Mouse (Mus musculus) left cerebral cortex, postnatal 10 days (tissue): ENCODE measurements around the gene Pdzrn4. TPM values are rescaled to one million over a fixed set of nuclear protein-coding genes. Genes with fewer than 3 reads are reported as not detected.

Source experiments
- DNase-seq, 2 experiments: peaks; one replicate each; pipeline ENCODE4 v3.0.0; 2021 to 2022; ENCODE audit warnings: low spot score in 2 of 2, mixed read lengths in 1 of 2; ENCODE audit errors: extremely low spot score in 1 of 2
- intact Hi-C: fragments of 180-260 bp; cut with DNase I; formaldehyde crosslinking; loops from one replicate; pipeline ENCODE4 v1.15.1; 2025
- total RNA-seq, 2 experiments: library from RNA; stranded (reverse); gene quantifications; 2 replicates each; pipeline ENCODE4 v1.2.3; 2021

The Pdzrn4 gene
- total RNA-seq, 2 experiments from 2014 or later = 16.4 to 18.5 TPM

DNA sequence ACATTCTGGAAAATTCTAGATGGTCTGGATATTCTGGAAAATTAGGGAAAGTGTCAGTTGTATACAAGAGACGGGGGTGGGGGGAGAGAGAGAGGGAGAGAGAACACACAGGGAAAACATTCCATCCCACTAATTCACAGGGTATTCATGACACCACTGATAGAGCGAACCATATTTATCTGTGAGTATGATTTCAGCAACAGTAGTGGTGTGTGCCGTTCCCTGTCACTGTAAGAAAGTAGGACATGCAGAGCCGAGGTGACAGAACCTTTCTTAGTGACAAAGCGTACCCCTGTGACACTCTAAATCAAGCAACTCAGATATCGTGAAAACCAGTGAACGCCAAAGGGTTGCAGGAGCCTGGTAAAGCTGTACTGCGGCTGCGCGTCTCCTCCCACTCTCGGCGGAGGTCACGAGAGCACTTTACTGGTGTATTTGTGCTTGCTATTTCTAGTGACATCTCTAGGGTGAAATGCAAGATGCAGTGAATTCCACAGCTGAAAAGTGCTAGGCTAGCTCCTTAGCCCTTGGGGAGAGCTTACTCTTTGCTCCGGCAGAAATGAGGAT is 237.4 kb downstream of the Pdzrn4 start:
- intact Hi-C loops = no loop called here
- DNase-seq = no peak

DNA sequence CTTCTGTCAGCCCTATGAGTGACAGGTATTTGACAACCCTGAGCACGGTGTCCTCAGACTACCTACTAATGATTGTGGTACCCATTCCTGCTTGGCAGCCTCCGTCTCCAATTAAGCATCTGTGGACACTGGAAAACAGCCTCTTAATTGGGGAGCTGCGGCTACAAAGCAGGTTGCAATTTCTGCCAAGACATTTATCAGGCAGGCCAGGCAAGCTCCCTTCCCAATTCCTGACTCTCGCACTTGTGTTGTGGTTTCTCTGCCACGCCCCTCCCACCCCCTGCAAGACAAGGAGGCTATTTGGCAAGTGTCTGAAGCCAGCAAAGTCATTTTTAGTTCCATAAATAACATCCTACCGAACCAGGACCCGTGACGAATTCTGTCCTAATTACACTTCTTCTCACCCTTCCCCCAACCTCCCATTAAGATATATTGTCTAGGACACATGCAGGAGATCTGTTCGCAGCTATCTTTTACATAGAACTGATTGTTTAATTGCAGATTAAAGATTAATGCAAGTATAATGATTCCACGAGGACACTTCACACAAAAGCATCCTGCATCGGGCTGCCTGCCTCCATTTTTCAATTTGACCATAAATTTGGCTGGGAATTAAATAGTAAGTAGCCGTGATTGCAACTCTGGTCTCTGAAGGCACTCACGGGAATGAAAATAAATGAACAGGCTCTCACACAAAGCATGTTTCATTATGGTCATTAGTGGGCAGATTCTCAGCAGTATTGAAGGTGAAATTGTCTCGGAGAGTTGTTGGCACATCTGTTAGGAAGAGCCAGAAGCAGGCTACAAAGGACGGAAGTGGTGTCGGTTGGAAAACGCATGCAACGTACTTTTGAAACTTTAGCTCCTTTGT is 243.8 kb downstream of the Pdzrn4 start:
- intact Hi-C loops = no loop called here
- peak; percentile 19 to 23 for DNase-seq

DNA sequence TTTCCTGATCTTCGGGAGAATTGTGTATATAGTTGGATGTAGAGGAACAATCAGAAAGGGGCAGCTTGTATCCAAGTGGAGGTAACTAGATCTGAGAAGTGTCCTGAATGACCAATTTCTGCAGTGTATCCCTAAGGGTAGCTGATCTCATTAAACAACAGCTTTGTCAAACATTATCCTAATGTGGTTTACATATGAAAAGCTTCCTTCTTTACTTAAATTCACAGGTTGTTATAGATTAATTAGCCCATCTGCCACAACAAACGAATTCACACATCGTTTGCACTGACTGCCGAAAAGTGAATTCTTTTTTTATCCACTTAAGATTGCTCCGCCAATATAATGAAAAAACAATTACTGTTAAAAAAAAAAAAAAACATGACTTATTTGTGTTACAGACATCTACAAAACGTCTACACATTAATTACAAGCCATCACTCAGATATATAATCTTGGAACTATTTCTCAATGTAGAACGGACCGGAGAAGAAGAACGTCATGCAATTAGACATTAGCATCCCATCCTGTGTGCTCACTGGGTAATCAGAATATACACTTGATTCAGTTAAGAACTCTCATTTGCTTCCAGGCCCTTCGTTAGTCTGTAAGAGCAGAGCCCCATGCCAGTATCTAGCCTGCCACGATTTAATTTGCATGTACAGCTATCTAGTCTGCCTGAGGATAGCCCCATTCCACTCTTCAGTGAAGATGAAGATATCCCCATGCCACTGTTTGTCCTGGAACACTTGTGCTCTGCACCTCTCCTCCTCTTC is 274.8 kb downstream of the Pdzrn4 start:
- no peak for DNase-seq
- intact Hi-C loops = no loop called here

DNA sequence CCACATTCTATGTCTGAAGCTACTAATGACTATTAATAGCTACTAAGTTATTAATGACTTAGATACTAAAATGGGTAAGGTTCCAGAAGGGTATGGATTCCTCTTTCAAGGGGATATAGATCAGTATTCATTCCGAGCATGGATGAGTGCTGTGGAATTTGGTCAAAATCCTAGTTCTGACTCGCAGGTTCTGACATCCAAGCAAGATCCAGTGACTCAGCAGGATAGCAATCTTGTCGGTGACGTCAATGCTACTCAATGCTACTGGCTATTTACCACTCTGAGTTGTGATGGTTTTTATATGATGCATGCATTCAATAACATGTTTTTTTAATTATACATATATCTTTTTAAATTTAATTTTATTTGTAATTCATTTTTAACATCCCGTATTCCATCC is 279.4 kb downstream of the Pdzrn4 start:
- intact Hi-C loops = no loop called here
- DNase-seq = no peak

DNA sequence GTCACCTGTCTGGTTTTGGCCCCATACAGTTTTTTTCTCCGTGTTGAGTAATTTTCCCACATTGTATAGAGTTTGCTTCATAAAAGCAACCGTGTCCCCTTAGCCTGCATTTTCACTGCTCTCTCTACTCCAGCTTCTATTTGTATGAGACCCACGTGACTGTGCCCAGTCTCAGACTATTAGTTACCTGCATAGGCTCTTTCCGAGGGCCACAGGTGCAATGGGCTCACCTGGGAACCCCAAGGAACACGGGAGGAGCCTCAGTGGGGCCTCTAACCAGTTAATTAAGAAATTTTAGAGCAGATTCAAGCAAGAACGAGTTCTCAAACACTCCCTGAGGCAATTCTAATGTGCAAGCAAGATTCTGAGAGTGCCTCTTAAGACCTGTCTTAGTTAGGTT is 281.7 kb downstream of the Pdzrn4 start:
- intact Hi-C loops = no loop called here
- DNase-seq = no peak

DNA sequence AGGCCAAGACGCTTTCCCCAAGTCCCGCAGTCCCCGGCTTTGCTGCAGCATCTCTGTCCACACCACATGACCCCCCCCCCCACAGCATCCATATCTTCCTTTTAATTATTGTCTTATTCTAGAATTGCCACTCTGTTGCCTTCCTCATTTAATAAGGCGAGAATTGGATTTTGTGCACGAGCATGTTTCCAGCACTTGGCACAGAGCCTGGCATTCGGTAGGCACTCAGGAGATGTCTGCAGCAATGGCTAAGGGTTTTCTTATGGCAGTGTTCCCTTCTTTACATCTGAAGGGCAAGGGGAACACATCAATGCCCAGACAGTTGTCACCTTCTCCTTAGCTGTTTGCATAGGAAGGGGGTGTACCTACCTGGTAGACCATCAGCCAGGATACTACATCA is 282.9 kb downstream of the Pdzrn4 start:
- intact Hi-C loops = no loop called here
- peak in 1 of 2 experiments; percentile 30 for DNase-seq

DNA sequence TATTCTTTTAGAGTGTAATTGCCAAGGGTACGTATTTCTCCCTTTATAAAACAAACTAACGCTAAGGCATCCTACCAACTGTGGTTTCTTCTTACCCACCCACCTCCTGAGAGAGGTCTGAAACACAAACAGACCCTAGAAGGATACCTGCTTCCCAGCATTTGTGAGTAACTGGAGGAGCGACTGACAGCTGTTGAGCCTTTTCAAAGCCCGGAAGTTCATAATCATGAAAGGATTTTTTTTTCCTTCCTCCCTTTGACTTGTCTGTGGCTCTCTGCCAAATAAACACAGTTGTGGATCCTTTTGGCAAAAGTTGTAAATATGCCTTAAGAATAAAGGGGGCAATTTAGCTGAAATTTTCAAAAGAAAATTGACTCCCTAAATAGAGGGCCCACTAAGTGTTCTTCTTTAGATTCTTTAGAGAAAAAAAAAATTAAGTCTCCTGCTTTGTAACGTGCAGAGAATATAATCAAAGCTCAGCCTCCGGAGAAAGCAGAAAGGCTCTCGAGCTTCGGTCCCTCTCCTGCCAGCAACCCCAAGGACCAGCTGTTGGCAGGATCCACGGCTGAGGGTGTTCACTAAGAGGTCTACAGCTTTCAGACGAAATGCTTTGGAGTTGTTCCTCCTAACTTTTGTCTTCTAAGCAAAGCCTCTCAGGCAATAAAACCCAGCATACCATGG is 299.7 kb downstream of the Pdzrn4 start:
- intact Hi-C loops = no loop called here
- no peak for DNase-seq

DNA sequence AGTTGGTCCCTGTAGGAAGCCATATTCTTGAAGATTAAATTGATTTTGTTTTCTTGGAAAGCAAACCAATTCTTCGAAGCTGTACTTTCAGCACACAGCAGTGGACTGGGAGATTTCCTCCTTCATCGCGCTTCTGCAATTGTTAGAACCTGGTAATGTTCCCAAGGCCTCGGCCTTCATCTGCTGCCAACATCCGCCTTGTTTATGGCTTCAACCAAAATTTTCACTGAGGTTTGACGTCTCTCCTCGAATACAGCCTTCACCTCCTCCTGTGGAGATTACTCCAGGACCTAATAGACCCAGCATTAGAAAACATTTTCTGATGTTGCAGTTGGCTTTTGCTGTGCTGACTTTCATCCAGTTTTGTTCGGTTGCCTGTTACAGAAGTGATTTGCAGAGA is 307.5 kb downstream of the Pdzrn4 start:
- intact Hi-C loops = no loop called here
- DNase-seq = peak in 1 of 2 experiments; percentile 28

DNA sequence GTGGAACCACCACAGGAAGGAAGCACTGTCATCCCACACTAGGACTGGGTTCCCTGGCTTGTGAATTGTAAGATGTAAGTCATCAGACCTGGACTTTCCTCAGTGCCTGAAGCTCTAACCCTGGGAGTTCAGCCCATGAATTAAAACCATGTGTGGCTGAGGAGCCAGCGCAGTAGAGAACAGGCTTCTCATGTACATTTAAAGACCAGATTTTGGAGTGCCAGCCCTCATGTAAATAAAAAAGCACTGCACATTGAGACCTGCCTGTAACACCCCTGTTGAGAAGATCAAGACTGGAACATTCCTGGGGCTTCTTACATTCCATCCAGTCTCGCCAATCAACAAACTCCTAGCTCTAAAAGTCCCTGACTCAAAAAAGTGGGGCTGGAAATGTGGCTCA is 342.0 kb downstream of the Pdzrn4 start:
- no peak for DNase-seq
- intact Hi-C loops = no loop called here

DNA sequence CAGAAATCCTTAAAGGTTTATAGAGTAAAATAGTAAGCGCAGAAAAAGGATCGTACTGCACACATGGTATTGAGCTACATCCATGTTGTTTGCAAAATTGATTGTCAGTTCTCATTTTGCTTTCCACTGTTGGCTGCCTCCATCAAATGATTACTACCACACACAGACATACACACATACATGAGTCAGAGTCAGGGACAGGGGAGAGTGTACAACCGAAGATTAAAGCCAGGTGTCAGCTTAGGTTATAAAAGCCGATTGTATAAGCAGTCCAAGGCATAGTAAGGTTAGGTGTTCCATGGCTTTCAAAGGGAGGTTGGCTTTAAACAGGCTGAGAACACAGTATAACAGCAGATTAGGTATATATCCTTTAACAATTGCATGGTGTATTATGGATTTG is 343.2 kb downstream of the Pdzrn4 start:
- DNase-seq = no peak
- intact Hi-C loops = no loop called here

DNA sequence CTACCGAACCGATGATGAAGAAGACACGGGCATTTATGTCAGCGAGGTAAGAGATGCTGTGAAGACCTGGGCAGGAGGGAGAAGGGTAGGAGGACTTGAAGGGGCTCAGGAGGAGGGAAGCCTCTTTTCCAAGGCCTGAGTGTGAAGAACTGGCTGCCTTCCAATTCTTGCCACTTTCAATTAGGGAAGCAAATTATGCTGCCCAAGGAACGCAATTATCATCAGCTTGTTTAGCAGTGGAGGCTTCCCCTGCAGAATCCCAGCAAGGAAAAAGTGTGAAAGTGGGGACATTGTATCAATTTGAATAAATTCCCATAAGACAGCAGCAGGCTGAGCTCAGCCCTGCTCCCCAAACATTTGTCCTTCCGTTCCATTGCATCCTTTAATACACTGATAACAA is 346.9 kb downstream of the Pdzrn4 start:
- DNase-seq = no peak
- intact Hi-C loops = no loop called here

DNA sequence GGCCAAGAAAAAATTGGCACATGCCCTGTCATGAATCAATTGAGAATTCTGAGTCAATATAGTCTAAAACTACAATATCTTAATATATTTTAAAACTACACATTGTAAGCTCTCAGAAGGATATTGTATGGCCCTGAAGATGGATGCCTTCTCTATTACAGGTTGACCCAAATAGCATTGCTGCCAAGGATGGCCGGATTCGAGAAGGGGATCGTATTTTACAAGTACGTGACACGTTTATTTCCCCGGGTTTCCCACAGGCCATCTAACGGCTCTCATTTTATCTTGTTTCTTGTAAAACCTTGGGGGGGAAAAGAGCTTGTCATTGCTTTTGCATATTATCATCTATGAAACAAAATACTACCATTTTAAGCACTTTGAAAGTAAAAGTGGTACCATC is 349.4 kb downstream of the Pdzrn4 start:
- no peak for DNase-seq
- intact Hi-C loops = no loop called here

DNA sequence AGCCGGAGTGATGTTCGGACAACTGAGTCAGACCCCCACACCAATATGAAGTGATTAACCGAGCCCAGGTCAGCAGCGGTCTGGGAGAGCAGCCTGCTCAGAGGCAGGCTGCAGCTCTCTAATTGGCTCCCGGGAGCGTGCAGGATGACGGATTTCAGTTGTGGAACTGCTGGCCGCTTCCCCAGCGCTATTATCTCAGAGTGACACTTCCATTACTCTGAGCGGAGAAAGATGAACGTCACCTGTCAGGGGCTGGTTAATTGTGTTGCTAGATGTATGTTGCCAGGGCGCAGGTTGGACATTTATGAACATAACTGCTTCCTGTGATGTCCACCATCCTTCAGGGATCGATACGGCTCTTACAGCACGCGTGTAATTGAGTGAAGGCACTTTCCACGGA is 355.5 kb downstream of the Pdzrn4 start:
- no peak for DNase-seq

DNA sequence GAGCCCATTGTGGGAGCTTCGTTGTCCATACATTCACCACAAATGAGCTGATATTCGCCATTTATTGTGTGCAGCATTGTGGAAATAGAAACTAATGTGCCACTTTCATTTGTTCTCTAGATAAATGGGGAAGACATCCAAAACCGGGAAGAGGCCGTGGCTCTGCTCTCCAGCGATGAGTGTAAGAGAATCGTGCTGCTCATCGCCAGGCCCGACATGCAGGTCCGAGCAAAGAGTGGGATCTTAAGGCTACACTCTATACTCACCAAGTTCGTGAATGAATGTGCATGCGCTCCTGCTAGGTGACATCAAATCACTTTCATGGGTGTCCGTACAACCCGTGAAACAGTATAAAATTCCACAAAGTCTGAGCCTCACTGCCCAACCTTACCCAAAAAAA is 355.9 kb downstream of the Pdzrn4 start:
- no peak for DNase-seq
- intact Hi-C loops = no loop called here

More for the DNA sequence above, 355.5 kb downstream of the Pdzrn4 start:
- intact Hi-C loops = no loop called here

DNA sequence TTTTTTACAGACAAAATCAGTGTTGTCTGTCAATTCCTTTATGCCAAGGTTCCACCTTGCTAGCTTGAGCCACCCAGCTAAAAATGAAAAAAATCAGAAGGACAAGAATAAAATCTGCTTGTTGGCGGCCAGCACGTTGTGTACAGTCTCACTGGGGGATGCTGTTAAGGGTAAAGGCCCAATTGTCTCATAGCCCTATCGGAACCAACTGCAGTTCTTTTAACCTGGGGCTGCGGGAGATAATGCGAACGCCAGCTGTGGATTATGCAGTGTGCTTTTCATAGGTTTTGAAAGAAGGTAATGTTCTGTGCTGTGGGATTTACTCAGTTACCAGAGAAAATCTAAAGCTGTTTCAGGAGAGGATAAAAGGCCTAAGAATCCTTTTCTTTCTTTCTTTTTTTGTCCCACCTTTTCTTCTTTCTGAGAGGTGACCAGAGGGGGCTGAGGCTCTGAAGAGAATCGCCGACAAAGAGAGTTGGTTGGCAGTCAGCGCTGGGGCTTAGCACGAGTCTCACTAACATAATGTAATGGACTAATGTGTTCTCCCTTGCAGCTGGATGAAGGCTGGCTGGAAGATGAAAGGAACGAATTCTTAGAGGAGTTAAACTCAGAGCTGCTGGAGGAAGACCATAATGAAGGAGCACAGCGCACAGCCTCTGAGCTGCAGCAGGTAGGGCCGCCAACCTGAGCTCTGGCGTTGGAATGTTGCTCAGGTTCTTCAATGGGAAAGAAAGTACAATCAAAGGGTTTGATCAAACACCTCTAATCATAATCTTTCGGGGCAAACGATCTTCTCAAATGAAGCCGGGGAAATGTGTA is 360.6 kb downstream of the Pdzrn4 start:
- DNase-seq = no peak

DNA sequence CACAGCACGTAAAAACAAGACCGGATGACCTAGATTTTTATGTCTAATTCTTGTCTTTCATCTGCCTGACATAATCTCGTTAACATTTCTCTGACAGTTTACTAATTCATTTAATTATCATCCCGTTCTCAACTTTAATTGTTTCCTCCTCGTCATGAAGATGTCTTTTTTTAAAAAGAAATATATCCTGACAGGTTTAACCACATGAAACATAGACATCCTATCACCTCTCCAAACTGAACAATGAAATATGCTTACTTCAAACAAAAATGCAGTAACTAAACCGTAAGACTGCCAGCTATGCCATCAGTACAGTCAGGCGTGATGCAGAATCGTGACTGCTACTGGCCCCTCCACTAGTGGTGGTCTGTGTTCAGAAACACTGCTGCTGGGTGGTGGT is 362.3 kb downstream of the Pdzrn4 start:
- no peak for DNase-seq
- intact Hi-C loops = no loop called here

More for the DNA sequence above, 360.6 kb downstream of the Pdzrn4 start:
- intact Hi-C loops = no loop called here

DNA sequence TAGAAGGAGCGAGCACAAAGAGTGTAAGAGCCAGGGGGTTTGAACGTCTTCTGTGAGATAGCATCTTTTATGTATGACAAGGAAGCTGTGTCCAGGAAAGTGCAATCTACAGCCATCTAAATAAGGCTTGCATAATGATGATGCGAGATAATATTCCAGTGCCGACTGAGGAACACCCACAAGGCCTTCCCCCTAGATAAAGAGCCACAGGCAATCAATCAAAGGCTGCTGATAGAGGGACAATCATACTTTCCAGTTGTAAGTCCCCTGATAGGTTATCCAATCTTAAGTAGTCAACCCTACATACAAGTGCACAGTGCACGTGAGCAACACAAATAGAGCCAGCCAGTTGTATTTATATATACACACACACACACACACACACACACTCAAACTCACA is 366.6 kb downstream of the Pdzrn4 start:
- no peak for DNase-seq
- intact Hi-C loops = no loop called here

DNA sequence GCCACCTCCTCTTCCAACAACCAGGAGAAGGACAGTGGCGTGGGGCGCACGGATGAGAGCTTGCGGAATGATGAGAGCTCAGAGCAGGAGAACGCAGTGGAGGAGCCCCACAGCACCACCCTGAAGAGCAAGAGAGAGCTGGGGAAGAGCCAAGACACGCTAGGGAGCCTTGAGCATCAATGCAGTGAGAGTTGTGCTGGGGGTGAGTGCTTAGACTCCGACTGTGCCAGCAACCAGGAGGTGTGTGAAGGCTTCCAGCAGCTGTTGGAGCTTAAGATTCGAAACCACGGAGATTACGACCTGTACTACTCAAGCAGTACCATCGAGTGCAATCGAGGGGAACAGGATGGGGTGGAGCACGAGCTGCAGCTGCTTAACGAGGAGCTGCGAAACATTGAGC is 372.9 kb downstream of the Pdzrn4 start:
- intact Hi-C loops = no loop called here

DNA sequence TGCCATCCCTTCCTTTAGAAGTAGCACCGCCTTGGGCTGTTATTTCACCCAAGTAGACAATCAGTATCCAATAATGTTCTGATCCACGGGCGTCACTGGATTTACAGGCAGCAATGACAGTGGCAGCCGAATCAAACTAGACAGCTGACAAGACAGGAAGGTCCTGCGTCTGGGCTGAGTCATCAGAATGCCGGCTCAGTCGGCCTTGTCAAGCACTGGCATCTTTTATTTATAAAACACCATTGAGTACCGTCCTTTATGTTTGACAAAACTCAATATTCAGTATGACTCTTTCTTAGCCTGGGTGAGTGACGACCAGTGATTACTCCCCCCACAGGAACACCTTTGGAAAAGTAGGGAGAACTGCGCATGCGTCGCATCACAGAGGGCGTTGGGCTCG is 391.4 kb downstream of the Pdzrn4 start:
- DNase-seq = no peak

More for the DNA sequence above, 372.9 kb downstream of the Pdzrn4 start:
- DNase-seq = no peak

More for the DNA sequence above, 391.4 kb downstream of the Pdzrn4 start:
- intact Hi-C loops = no loop called here
